Mouse (Mus musculus) C2C12 (cell line): ENCODE data around the gene Swap70. TPM values are rescaled to one million over a fixed set of nuclear protein-coding genes. Genes with fewer than 3 reads are reported as not detected.

Source experiments
- H3K27me3 ChIP-seq: one replicate; pipeline ENCODE4 v1.6.1; 2011; ENCODE audit not compliant: control insufficient read depth, insufficient read depth, insufficient read length
- H3K36me3 ChIP-seq: one replicate; pipeline ENCODE4 v1.6.1; 2011; ENCODE audit not compliant: control insufficient read depth, insufficient read depth
- H3K4me3 ChIP-seq: one replicate; pipeline ENCODE4 v1.5.1; 2011; ENCODE audit warnings: mild to moderate bottlenecking, control low read depth; ENCODE audit not compliant: poor library complexity, insufficient read depth, severe bottlenecking
- H3K79me2 ChIP-seq: one replicate; pipeline ENCODE4 v1.6.1; 2011; ENCODE audit not compliant: control insufficient read depth, insufficient read depth
- H3K79me3 ChIP-seq: one replicate; pipeline ENCODE4 v1.6.1; 2011; ENCODE audit warnings: low read depth, control low read depth
- H3ac ChIP-seq: one replicate; pipeline ENCODE3; 2011; ENCODE audit warnings: low read depth; ENCODE audit not compliant: control insufficient read depth, insufficient read length
- CEBPB ChIP-seq: IDR thresholded peaks from one replicate; pipeline ENCODE4 v1.6.1; 2011; ENCODE audit warnings: low read depth, mild to moderate bottlenecking, control low read depth, moderate library complexity
- CTCF ChIP-seq: IDR thresholded peaks from one replicate; pipeline ENCODE4 v1.5.1; 2011; ENCODE audit not compliant: control insufficient read depth, insufficient read depth, insufficient read length
- FOSL1 ChIP-seq: IDR thresholded peaks from one replicate; pipeline ENCODE4 v1.8.0; 2011; ENCODE audit warnings: mild to moderate bottlenecking, low read length; ENCODE audit not compliant: poor library complexity, insufficient read depth, severe bottlenecking
- MAX ChIP-seq: IDR thresholded peaks from one replicate; pipeline ENCODE4 v1.6.1; 2011; ENCODE audit warnings: mild to moderate bottlenecking, control low read depth
- MYOD1 ChIP-seq: IDR thresholded peaks from one replicate; pipeline ENCODE4 v1.6.1; 2011; ENCODE audit warnings: low read depth; ENCODE audit not compliant: control insufficient read depth, insufficient read length
- MYOG ChIP-seq: IDR thresholded peaks from one replicate; pipeline ENCODE4 v1.6.1; 2011; ENCODE audit not compliant: control insufficient read depth, insufficient read length; ENCODE audit errors: extremely low read depth
- USF1 ChIP-seq: IDR thresholded peaks from one replicate; pipeline ENCODE4 v1.6.1; 2011; ENCODE audit warnings: low read depth, mild to moderate bottlenecking, control low read depth, moderate library complexity
- polyA plus RNA-seq: library from polyadenylated mRNA; unstranded; fragments of >200 nt; fragmentation: generic; extraction: Trizol; gene quantifications from one replicate; pipeline ENCODE4 v1.2.1, GENCODE M21; 2012; ENCODE audit warnings: missing spikeins

Swap70 gene
- polyA plus RNA-seq, 1 experiment: 16.0 TPM

- no peaks in the 10 kb centered on the region for H3K79me2 ChIP-seq
- H3K79me3 ChIP-seq: no peaks in the 10 kb centered on the region
- H3K27me3 ChIP-seq: no peaks in the 10 kb centered on the region
- H3K4me3 ChIP-seq: no peak overlapping the region
- H3K36me3 ChIP-seq: no peaks in the 10 kb centered on the region
- H3ac ChIP-seq: no peak overlapping the region
- TF ChIP-seq CTCF (peak; percentile 97), MAX (no peak)
These were observed 65.4 kb downstream of the Swap70 start for GRCm38 (mm10) chr7:110286838-110287475.

- H3K4me3 ChIP-seq: no peak overlapping the region
- no peaks in the 10 kb centered on the region for H3K79me3 ChIP-seq
- no peak for TF ChIP-seq FOSL1
- TF ChIP-seq MYOG: no peak
- TF ChIP-seq USF1: no peak
- TF ChIP-seq CTCF: no peak
- TF ChIP-seq MYOD1: no peak
- TF ChIP-seq CEBPB: no peak
- TF ChIP-seq MAX: no peak
- H3K79me2 ChIP-seq: no peaks in the 10 kb centered on the region
- no peak overlapping the region for H3ac ChIP-seq
- no peaks in the 10 kb centered on the region for H3K36me3 ChIP-seq
- no peaks in the 10 kb centered on the region for H3K27me3 ChIP-seq
These were observed 66.1 kb downstream of the Swap70 start for GRCm38 (mm10) chr7:110287476-110288071.

DNA sequence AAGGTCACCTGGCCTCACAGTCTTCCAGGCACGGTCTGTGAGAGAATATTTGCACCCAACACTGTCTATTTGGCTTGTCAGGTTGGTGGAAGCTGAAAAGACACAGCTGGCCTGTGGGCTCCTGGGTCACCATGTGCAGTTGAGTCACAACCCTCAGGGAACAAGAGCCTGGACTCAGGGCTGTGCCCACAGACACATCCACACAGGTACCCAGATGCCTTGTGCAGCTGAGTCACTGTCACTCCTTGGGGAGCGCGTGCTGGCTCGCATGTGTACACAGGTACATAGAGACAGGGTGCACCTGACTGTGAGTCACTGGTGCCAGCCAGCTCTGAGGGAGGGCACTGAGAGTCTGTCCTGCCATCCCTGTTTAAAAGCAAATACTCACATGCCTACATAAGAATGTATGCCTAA is 66.7 kb downstream of the Swap70 start:
- no peak overlapping the region for H3ac ChIP-seq
- no peaks in the 10 kb centered on the region for H3K36me3 ChIP-seq
- no peak for TF ChIP-seq CTCF
- peak; percentile 44 for TF ChIP-seq MYOD1
- no peak overlapping the region for H3K4me3 ChIP-seq
- H3K27me3 ChIP-seq: no peaks in the 10 kb centered on the region
- no peaks in the 10 kb centered on the region for H3K79me3 ChIP-seq
- no peaks in the 10 kb centered on the region for H3K79me2 ChIP-seq

DNA sequence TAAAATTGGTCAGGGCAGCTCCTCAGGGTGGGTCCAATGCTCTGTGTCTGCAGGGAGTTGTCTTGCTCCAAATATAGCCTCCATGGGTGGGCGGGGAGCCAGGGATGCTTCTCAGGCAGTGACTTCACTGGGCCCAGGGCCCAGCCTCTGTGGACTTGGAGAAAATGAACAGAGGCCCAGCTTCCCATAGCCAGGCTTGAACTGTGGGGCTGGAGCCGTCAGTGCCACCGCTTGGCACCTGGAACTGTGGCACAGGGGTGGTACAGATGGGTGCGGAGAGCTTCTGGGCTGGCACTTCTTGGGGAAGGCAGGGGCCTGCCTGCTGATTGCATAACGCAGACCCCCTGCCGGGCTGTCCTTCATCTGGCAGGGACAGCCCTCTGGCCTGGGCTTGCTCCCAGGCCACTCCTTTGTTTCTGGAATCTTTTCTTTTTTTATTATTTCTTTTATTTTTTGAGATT is 67.2 kb downstream of the Swap70 start:
- H3K4me3 ChIP-seq: no peak overlapping the region
- H3K36me3 ChIP-seq: no peaks in the 10 kb centered on the region
- TF ChIP-seq CEBPB: peak; percentile 24
- TF ChIP-seq FOSL1: no peak
- H3K27me3 ChIP-seq: no peaks in the 10 kb centered on the region
- no peaks in the 10 kb centered on the region for H3K79me2 ChIP-seq
- no peak overlapping the region for H3ac ChIP-seq
- no peaks in the 10 kb centered on the region for H3K79me3 ChIP-seq

DNA sequence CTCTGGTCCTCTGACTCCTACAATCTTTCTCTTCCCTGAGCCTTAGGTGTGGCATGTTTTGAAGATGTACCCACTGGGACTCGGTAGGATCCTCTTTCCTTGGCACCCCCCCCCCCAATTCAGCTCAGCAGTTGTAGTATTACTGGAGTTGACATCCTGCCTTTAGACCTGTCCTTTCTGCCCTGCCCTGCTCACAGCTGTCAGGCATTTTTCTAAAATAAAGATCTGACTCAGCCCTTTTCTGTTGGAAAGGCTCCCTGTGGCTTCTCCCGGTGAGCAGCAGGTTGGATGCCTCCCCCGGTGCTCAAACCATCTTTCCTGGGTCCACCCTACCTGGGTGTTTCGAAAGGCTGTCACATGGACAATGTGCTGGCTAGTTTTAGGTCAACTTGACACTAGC is 68.1 kb downstream of the Swap70 start:
- TF ChIP-seq CEBPB: no peak
- no peak for TF ChIP-seq FOSL1
- no peak for TF ChIP-seq USF1
- TF ChIP-seq MYOG: no peak
- TF ChIP-seq MAX: no peak
- no peak for TF ChIP-seq CTCF
- no peak for TF ChIP-seq MYOD1
- no peaks in the 10 kb centered on the region for H3K79me3 ChIP-seq
- H3K79me2 ChIP-seq: no peaks in the 10 kb centered on the region
- H3K36me3 ChIP-seq: no peaks in the 10 kb centered on the region
- no peak overlapping the region for H3K4me3 ChIP-seq
- no peak overlapping the region for H3ac ChIP-seq
- H3K27me3 ChIP-seq: no peaks in the 10 kb centered on the region

DNA sequence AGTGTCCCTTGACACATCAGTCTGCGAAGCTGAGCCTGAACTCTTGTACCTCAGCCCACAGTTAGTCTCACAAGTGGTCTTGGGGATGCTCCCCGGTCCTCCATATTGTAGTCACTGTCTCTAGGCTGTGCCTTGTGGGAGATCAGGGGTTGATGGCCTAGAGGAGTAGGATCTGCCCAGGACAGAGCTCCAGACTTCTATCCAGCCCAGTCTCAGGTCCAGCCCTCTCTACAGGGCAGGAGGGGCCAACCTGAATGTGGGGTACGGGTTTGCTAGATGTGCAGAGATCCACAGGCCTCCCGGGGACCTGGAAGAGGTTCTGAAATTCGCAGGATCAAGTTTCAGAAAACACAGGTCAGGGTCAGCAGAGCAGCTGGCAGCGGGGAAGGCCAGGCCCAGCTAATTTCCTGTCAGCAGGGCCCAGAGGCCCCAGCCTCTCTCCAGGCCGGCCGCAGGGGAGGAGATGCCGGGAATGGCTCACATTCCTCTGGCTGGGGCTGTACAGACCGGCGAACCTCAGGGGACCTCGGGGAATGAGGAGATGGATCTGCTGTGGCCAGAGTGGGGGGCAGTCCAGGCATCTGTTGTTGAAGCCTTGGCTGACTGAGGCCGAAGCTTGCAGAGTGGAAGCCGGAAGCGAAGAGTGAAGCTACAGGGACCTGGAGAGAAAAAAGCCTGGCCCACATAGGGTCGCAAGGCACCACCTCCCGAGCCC is 75.5 kb downstream of the Swap70 start:
- H3K79me2 ChIP-seq: no peaks in the 10 kb centered on the region
- TF ChIP-seq FOSL1 (no peak), CEBPB (no peak), MYOD1 (peak; percentile 74)
- no peaks in the 10 kb centered on the region for H3K79me3 ChIP-seq
- H3K27me3 ChIP-seq: no peaks in the 10 kb centered on the region
- H3ac ChIP-seq: no peak overlapping the region
- no peak overlapping the region for H3K4me3 ChIP-seq
- no peaks in the 10 kb centered on the region for H3K36me3 ChIP-seq
